12 mouse cellular contexts compared by ENCODE assay signal in genomic region chr1:54706621-54707020, GRCm38 (mm10).
DNase-seq lines count a peak whose midpoint lies in the region; ATAC-seq lines count a peak whose summit lies in the region.
"Had no signal": no experiment of that assay in that cellular context is flagged by ENCODE, and none has a peak within 500 bp of the region (broad histone marks: within the 10 kb centered on the region; RNA-seq: fewer than 3 reads in every experiment).

No protein-coding gene starts in this region.

- peak; percentile 35 for DNase-seq in embryo, embryonic 10.5 days (ENCODE audit: low spot score)
- no peak for DNase-seq in embryo, embryonic 10 days (ENCODE audit: low spot score)
- DNase-seq in midbrain, embryonic 10.5 days (ENCODE audit: low spot score): no peak
- DNase-seq in retina, postnatal 1 day: peak; percentile 33
- DNase-seq in MN1 (ENCODE audit: low spot score): no peak
- DNase-seq: lung, adult 18-20 months; right cerebral cortex, adult 18-20 months; thymus, postnatal 25 days had no signal

- H3K36me3 ChIP-seq in midbrain, embryonic 12.5 days: no peaks in the 10 kb centered on the region
- no peaks in the 10 kb centered on the region for H3K36me3 ChIP-seq in midbrain, embryonic 10.5 days
- no peaks in the 10 kb centered on the region for H3K36me3 ChIP-seq in forebrain, embryonic 16.5 days (ENCODE audit: control insufficient read depth, insufficient read depth)
- H3K36me3 ChIP-seq: heart, embryonic 13.5 days had no signal

- no peaks in the 10 kb centered on the region for H3K9me3 ChIP-seq in midbrain, embryonic 12.5 days
- H3K9me3 ChIP-seq in midbrain, embryonic 10.5 days (replicated peaks): no peaks in the 10 kb centered on the region
- H3K9me3 ChIP-seq in forebrain, embryonic 16.5 days (ENCODE audit: control insufficient read depth, low read length): no peaks in the 10 kb centered on the region
- H3K9me3 ChIP-seq: heart, embryonic 13.5 days had no signal

- H3K4me1 ChIP-seq in midbrain, embryonic 12.5 days: peaks cover 4% of the 10 kb centered on the region; the same call in 1 of the 2 replicates
- no peaks in the 10 kb centered on the region for H3K4me1 ChIP-seq in midbrain, embryonic 10.5 days
- peaks cover 22% of the 10 kb centered on the region for H3K4me1 ChIP-seq in forebrain, embryonic 16.5 days (replicated peaks; ENCODE audit: control insufficient read depth, insufficient read depth, low read length)

- peak overlapping the region; percentile 47; the same call in 1 of the 2 replicates for H3K27ac ChIP-seq in midbrain, embryonic 12.5 days (replicated peaks)
- H3K27ac ChIP-seq in midbrain, embryonic 10.5 days (replicated peaks): no peak overlapping the region
- H3K27ac ChIP-seq in forebrain, embryonic 16.5 days (ENCODE audit: low read length): peak overlapping the region; percentile 80; the same call in 1 of the 2 replicates
- H3K27ac ChIP-seq: heart, embryonic 13.5 days had no signal

- no peak for ATAC-seq in midbrain, embryonic 12.5 days (ENCODE audit: low FRiP score, low read depth)
- no peak for ATAC-seq in forebrain, embryonic 16.5 days
- ATAC-seq in erythroid progenitor cell, adult 5-6 weeks (replicated peaks; ENCODE audit: low FRiP score, poor library complexity, severe bottlenecking): no peak

- H3K4me2 ChIP-seq in midbrain, embryonic 12.5 days (replicated peaks): no peak overlapping the region
- no peak overlapping the region for H3K4me2 ChIP-seq in forebrain, embryonic 16.5 days (ENCODE audit: low read length)
- H3K4me2 ChIP-seq: heart, embryonic 13.5 days had no signal

- WGBS in midbrain, embryonic 12.5 days: 27% methylated on average over 3 of the region's 3 CpGs
- WGBS in midbrain, embryonic 10.5 days: 24% methylated on average over 3 of the region's 3 CpGs
- WGBS in forebrain, embryonic 16.5 days: 20% methylated on average over 3 of the region's 3 CpGs

- H3K9ac ChIP-seq in midbrain, embryonic 12.5 days (replicated peaks): no peak overlapping the region
- no peak overlapping the region for H3K9ac ChIP-seq in forebrain, embryonic 16.5 days (replicated peaks; ENCODE audit: low read depth, low read length)
- H3K9ac ChIP-seq: heart, embryonic 13.5 days had no signal

- no peak overlapping the region for H3K4me3 ChIP-seq in midbrain, embryonic 12.5 days
- no peak overlapping the region for H3K4me3 ChIP-seq in midbrain, embryonic 10.5 days
- H3K4me3 ChIP-seq in forebrain, embryonic 16.5 days (replicated peaks; ENCODE audit: low read length): no peak overlapping the region
- H3K4me3 ChIP-seq: heart, embryonic 13.5 days had no signal

- no peaks in the 10 kb centered on the region for H3K27me3 ChIP-seq in midbrain, embryonic 12.5 days
- H3K27me3 ChIP-seq in midbrain, embryonic 10.5 days (ENCODE audit: low read depth, poor library complexity, severe bottlenecking): no peaks in the 10 kb centered on the region
- no peaks in the 10 kb centered on the region for H3K27me3 ChIP-seq in forebrain, embryonic 16.5 days (replicated peaks; ENCODE audit: control insufficient read depth, insufficient read depth, low read length)
- H3K27me3 ChIP-seq: heart, embryonic 13.5 days had no signal

Comparison
In these comparisons a context has a peak if more than half of its experiments do, and no peak if none do; other contexts are left out.
1. DNase-seq: peak in embryo, embryonic 10.5 days (single experiment) and retina, postnatal 1 day (single experiment); none in embryo, embryonic 10 days (single experiment), midbrain, embryonic 10.5 days (single experiment) and MN1 (single experiment).